Mouse (Mus musculus) hindbrain, embryonic 11.5 days (tissue): ENCODE measurements at regions not wholly inside any gene's neighbourhood (a gene's known extent, or its start where the extent isn't known, plus 50 kb on each side); places are given as distances from the start of the nearest gene placed in this dataset.

Source experiments
- ATAC-seq: fragments of 200-750 bp; cut with Nextera tagmentation; 2 replicates; pipeline ENCODE4 v1.8.0; 2017; ENCODE audit warnings: mild to moderate bottlenecking, moderate TSS enrichment, moderate library complexity; ENCODE audit not compliant: low FRiP score
- DNase-seq: peaks from one replicate; pipeline ENCODE4 v3.0.0-alpha.2; 2015; ENCODE audit warnings: low spot score
- H3K27ac ChIP-seq: fragments of 300-500 bp; sonication (generic); 2 replicates; pipeline ENCODE4 v1.5.1; 2014; ENCODE audit warnings: mild to moderate bottlenecking, low read depth, low read length
- H3K27me3 ChIP-seq: fragments of 300-500 bp; sonication (generic); 2 replicates; pipeline ENCODE4 v1.6.1; 2014; ENCODE audit warnings: mild to moderate bottlenecking, low read length, moderate library complexity, mixed read lengths; ENCODE audit not compliant: control insufficient read depth, insufficient read depth
- H3K36me3 ChIP-seq: fragments of 300-500 bp; sonication (generic); 2 replicates; pipeline ENCODE4 v1.6.1; 2014; ENCODE audit warnings: mild to moderate bottlenecking, low read length, moderate library complexity, mixed read lengths; ENCODE audit not compliant: control insufficient read depth, insufficient read depth
- H3K4me1 ChIP-seq: fragments of 300-500 bp; sonication (generic); replicated peaks from 2 replicates; pipeline ENCODE4 v1.6.1; 2014; ENCODE audit warnings: low read length, mixed read lengths; ENCODE audit not compliant: control insufficient read depth, insufficient read depth
- H3K4me2 ChIP-seq: fragments of 300-500 bp; sonication (generic); replicated peaks from 2 replicates; pipeline ENCODE4 v1.6.1; 2014; ENCODE audit warnings: mild to moderate bottlenecking, low read depth, low read length
- H3K4me3 ChIP-seq: fragments of 300-500 bp; sonication (generic); 2 replicates; pipeline ENCODE4 v1.5.1; 2014; ENCODE audit warnings: low read depth, low read length
- H3K9ac ChIP-seq: fragments of 300-500 bp; sonication (generic); 2 replicates; pipeline ENCODE4 v1.6.1; 2014; ENCODE audit warnings: low read depth, low read length
- H3K9me3 ChIP-seq: fragments of 300-500 bp; sonication (generic); 2 replicates; pipeline ENCODE4 v1.6.1; 2016; ENCODE audit warnings: low read length; ENCODE audit not compliant: control insufficient read depth
- WGBS: fragments of 180-500 bp; shearing (Covaris S2); extraction: QIAGEN DNeasy Blood & Tissue Kit; methylation state at CpG from one replicate; pipeline ENCODE4 v1.1.7; 2014; 5-methylcytosine and 5-hydroxymethylcytosine counted together

- Histone ChIP-seq H3K27ac (no peak overlapping the region), H3K36me3 (no peaks in the 10 kb centered on the region), H3K4me2 (no peak overlapping the region), H3K9ac (no peak overlapping the region), H3K4me3 (no peak overlapping the region), H3K9me3 (no peaks in the 10 kb centered on the region), H3K4me1 (no peaks in the 10 kb centered on the region), H3K27me3 (no peaks in the 10 kb centered on the region)
- 93% methylated on average over 2 of the region's 2 CpGs for WGBS
- DNase-seq (no peak), ATAC-seq (no peak)
Measured at GRCm38 (mm10) chr6:127275430-127275784, 123.4 kb upstream of the Ccnd2 start.

DNA sequence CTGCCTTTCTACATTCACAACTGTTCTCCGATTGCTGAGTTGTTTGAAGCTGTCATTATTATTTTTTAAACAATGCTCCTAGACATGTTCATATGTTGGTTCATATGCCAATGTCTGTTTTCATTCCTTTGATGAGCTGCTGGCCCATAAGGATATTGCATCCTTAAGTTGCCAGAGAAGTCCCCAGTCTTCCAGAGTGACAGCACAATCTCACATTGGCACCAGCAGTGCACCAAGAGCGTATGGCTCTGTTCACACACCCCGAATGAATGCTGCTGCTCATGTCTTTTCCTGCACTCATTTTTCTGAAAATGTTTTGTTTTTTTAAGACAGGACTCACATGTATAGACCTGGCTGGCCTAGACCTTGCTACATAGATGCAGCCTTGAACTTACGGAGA, 124.4 kb upstream of the Ccnd2 start:
- Histone ChIP-seq H3K27me3 (no peaks in the 10 kb centered on the region), H3K9me3 (no peaks in the 10 kb centered on the region), H3K4me1 (no peaks in the 10 kb centered on the region), H3K4me2 (no peak overlapping the region), H3K9ac (no peak overlapping the region), H3K4me3 (no peak overlapping the region), H3K36me3 (no peaks in the 10 kb centered on the region), H3K27ac (no peak overlapping the region)
- WGBS, result 92% methylated on average over 4 of the region's 4 CpGs
- DNase-seq, result no peak
- no peak for ATAC-seq

DNA sequence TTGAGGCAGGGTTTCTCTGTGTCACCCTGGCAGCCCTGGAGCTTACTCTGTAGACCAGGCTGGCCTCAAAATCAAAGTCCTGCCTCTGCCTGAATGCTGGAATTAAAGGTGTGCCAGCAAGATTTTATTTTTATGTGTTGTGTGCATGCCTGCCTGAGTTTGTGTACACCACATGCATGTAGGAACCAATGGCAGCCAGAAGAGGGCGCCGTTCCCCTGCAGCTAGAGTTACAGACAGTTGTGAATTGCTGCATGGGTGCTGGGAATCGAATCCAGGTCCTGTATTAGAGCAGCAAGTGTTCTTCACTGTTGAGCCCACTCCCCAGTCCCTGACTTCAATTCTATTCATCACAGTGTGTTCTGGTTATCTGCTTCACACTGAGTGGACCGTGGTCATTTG, 126.4 kb upstream of the Ccnd2 start:
- H3K27ac ChIP-seq, result no peak overlapping the region
- H3K4me1 ChIP-seq, result no peaks in the 10 kb centered on the region
- DNase-seq (no peak), ATAC-seq (no peak)
- whole genome bisulfite sequencing, result 83% methylated on average over 4 of the region's 4 CpGs
- H3K9ac ChIP-seq, result no peak overlapping the region
- H3K36me3 ChIP-seq, result no peaks in the 10 kb centered on the region
- H3K4me3 ChIP-seq, result no peak overlapping the region
- H3K9me3 ChIP-seq, result no peaks in the 10 kb centered on the region
- H3K4me2 ChIP-seq, result no peak overlapping the region
- no peaks in the 10 kb centered on the region for H3K27me3 ChIP-seq

DNA sequence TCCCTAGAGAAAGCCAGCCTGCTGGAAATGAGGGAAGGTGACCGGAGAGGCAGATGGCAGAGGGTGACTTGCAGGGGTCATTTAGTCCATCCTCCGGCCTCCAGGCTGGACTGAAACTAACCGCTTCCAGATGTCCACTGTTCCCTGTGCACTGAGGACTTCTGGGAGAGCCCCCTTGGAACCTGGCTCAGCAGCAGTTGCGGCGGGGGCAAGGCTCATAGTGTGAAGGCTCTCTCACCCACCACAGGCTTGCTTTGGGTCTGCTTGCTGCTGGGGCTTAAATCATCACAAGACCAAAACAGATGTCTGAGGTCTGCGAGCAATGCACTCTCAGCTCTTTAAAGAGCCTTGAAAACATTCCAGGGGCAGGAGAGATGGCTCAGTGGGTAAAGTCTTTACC, 132.2 kb upstream of the Ccnd2 start:
- no peak overlapping the region for H3K4me3 ChIP-seq
- no peaks in the 10 kb centered on the region for H3K36me3 ChIP-seq
- no peak for ATAC-seq
- no peak overlapping the region for H3K9ac ChIP-seq
- no peaks in the 10 kb centered on the region for H3K27me3 ChIP-seq
- no peak for DNase-seq
- H3K27ac ChIP-seq, result no peak overlapping the region
- H3K4me2 ChIP-seq, result no peak overlapping the region
- 55% methylated on average over 6 of the region's 6 CpGs for WGBS
- no peaks in the 10 kb centered on the region for H3K9me3 ChIP-seq
- no peaks in the 10 kb centered on the region for H3K4me1 ChIP-seq

- no peak overlapping the region for H3K9ac ChIP-seq
- H3K27me3 ChIP-seq, result no peaks in the 10 kb centered on the region
- 74% methylated on average over 12 of the region's 12 CpGs for WGBS
- no peaks in the 10 kb centered on the region for H3K36me3 ChIP-seq
- H3K27ac ChIP-seq, result no peak overlapping the region
- ATAC-seq (no peak), DNase-seq (no peak)
- no peaks in the 10 kb centered on the region for H3K4me1 ChIP-seq
- no peak overlapping the region for H3K4me2 ChIP-seq
- no peaks in the 10 kb centered on the region for H3K9me3 ChIP-seq
- H3K4me3 ChIP-seq, result no peak overlapping the region
Measured at GRCm38 (mm10) chr6:127286681-127287476, 134.9 kb upstream of the Ccnd2 start.

GRCm38 (mm10) chr6:127288946-127289345, 137.0 kb upstream of the Ccnd2 start:
- WGBS, result 91% methylated on average over 3 of the region's 3 CpGs
- Histone ChIP-seq H3K4me2 (no peak overlapping the region), H3K27me3 (no peaks in the 10 kb centered on the region), H3K36me3 (no peaks in the 10 kb centered on the region), H3K4me1 (no peaks in the 10 kb centered on the region), H3K9me3 (no peaks in the 10 kb centered on the region), H3K4me3 (no peak overlapping the region), H3K9ac (no peak overlapping the region), H3K27ac (no peak overlapping the region)
- DNase-seq (no peak), ATAC-seq (no peak)

- no peak overlapping the region for H3K4me3 ChIP-seq
- no peaks in the 10 kb centered on the region for H3K36me3 ChIP-seq
- H3K4me1 ChIP-seq, result no peaks in the 10 kb centered on the region
- no peak for DNase-seq
- no peaks in the 10 kb centered on the region for H3K27me3 ChIP-seq
- H3K9me3 ChIP-seq, result no peaks in the 10 kb centered on the region
- H3K27ac ChIP-seq, result no peak overlapping the region
- H3K9ac ChIP-seq, result no peak overlapping the region
- no peak for ATAC-seq
- H3K4me2 ChIP-seq, result no peak overlapping the region
- WGBS, result 53% methylated on average over 7 of the region's 7 CpGs
Measured at GRCm38 (mm10) chr6:127291937-127292336, 139.9 kb upstream of the Ccnd2 start.

DNA sequence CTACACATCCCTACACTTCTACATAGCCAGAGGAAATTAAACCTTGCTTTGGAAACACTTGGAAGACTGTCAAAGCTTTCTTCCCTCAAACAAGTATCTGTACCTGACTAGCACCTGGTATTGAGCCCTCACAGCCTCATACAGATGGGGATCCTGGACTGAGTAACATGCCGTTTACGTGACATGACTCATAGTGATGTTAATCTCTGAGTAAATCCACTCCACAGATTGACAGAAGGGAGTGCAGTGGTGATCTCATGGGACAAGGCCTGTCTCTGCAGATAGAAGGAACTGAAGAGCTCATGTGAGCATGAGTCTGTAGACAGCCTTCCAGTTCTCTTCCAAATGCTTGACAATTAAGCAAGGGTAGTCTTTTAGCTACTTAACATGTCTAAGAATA, 141.8 kb upstream of the Ccnd2 start:
- WGBS, result 92% methylated on average over 2 of the region's 2 CpGs
- no peaks in the 10 kb centered on the region for H3K9me3 ChIP-seq
- no peak for ATAC-seq

DNA sequence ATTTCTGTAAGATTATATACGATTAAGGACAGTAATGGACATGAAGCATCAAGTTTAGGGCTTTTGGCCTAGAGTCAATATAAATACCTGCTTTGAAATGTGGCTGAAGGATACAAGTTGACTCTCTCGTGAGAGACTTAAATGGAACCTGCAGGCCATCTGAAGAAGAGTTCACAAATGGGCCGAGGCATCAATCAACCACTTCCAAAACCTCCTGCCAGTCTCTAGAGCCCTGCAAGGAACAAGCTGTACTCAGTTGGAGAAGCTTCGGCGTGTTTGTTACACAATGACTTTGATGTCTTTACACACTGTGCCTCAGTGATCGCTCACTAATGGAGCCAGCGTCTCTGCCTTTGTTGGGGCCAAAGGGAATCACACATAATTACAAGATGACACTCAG, 146.1 kb upstream of the Ccnd2 start:
- Histone ChIP-seq H3K4me1 (no peaks in the 10 kb centered on the region), H3K9me3 (no peaks in the 10 kb centered on the region), H3K27ac (no peak overlapping the region), H3K4me3 (no peak overlapping the region), H3K27me3 (no peaks in the 10 kb centered on the region), H3K4me2 (no peak overlapping the region), H3K9ac (no peak overlapping the region), H3K36me3 (no peaks in the 10 kb centered on the region)
- DNase-seq (no peak), ATAC-seq (no peak)
- WGBS, result 53% methylated on average over 7 of the region's 7 CpGs

More for the DNA sequence above, 141.8 kb upstream of the Ccnd2 start:
- Histone ChIP-seq H3K4me3 (no peak overlapping the region), H3K36me3 (no peaks in the 10 kb centered on the region), H3K27me3 (no peaks in the 10 kb centered on the region), H3K9ac (no peak overlapping the region), H3K4me2 (no peak overlapping the region), H3K4me1 (no peaks in the 10 kb centered on the region), H3K27ac (no peak overlapping the region)
- no peak for DNase-seq
